12 mouse cellular contexts compared by ENCODE assay signal in genomic region chr7:97500555-97501209, GRCm38 (mm10). TPM values are rescaled to one million over a fixed set of nuclear protein-coding genes. Genes with fewer than 3 reads are reported as not detected.
DNase-seq lines count a peak whose midpoint lies in the region; ATAC-seq and TF ChIP-seq lines count a peak whose summit lies in the region.
"Had no signal": no experiment of that assay in that cellular context is flagged by ENCODE, and none has a peak within 500 bp of the region (broad histone marks: within the 10 kb centered on the region; RNA-seq: fewer than 3 reads in every experiment).

No protein-coding gene starts in this region.

- H3K4me2 ChIP-seq in liver, postnatal 0 days (ENCODE audit: low read depth, low read length): no peak overlapping the region
- H3K4me2 ChIP-seq: hindbrain, embryonic 14.5 days; neural tube, embryonic 15.5 days had no signal

- no peaks in the 10 kb centered on the region for H3K9me3 ChIP-seq in liver, postnatal 0 days (ENCODE audit: low read length)
- H3K9me3 ChIP-seq: neural tube, embryonic 15.5 days had no signal

- no peak overlapping the region for H3K27ac ChIP-seq in liver, adult 2 months (replicated peaks; ENCODE audit: insufficient read depth, low read depth, low read length)
- H3K27ac ChIP-seq in liver, postnatal 0 days (ENCODE audit: low read depth): no peak overlapping the region
- H3K27ac ChIP-seq: hindbrain, embryonic 14.5 days; macrophage; neural tube, embryonic 15.5 days had no signal

- no peaks in the 10 kb centered on the region for H3K27me3 ChIP-seq in liver, adult 2 months (ENCODE audit: control insufficient read depth, insufficient read depth, low read length)
- H3K27me3 ChIP-seq in liver, postnatal 0 days (ENCODE audit: insufficient read depth, low read length): no peaks in the 10 kb centered on the region
- H3K27me3 ChIP-seq: neural tube, embryonic 15.5 days had no signal

- peak; percentile 29 for DNase-seq in liver, adult 2 months (ENCODE audit: extremely low read depth, low read depth, low spot score)
- DNase-seq in liver, postnatal 0 days: no peak
- DNase-seq in cerebellum, adult 18-20 months: peak; percentile 72 to 88
- DNase-seq in cerebellum, postnatal 14 days: peak; percentile 72 to 81
- DNase-seq in heart, postnatal 10 days: peak; percentile 68 to 73
- no peak for DNase-seq in layer of hippocampus, postnatal 10 days (ENCODE audit: low spot score in 2 of 2)
- no peak for DNase-seq in kidney, postnatal 36 days
- DNase-seq: kidney, postnatal 25 days; thymus, postnatal 4 days had no signal

- TF ChIP-seq CTCF in liver, adult 2 months (IDR thresholded peaks at IDR 0.05; ENCODE audit: low read depth, low read length): no peak
- TF ChIP-seq CTCF in liver, postnatal 0 days (IDR thresholded peaks at IDR 0.05; ENCODE audit: low read depth): no peak

- intact Hi-C loops in heart, postnatal 10 days (cut with DNase I): no loop called here

- H3K79me2 ChIP-seq in liver, adult 2 months (ENCODE audit: control insufficient read depth, insufficient read depth, low read length): no peaks in the 10 kb centered on the region

- H3K36me3 ChIP-seq in liver, adult 2 months (ENCODE audit: control insufficient read depth, insufficient read depth, low read length): peaks cover 20% of the 10 kb centered on the region
- peaks cover 19% of the 10 kb centered on the region for H3K36me3 ChIP-seq in liver, postnatal 0 days (replicated peaks; ENCODE audit: insufficient read depth, low read length)

- TF ChIP-seq POLR2A in liver, adult 2 months (IDR thresholded peaks at IDR 0.05; ENCODE audit: extremely low read depth, insufficient read depth, low read length): no peak

- ATAC-seq in liver, postnatal 0 days: no peak

- no peak for TF ChIP-seq EP300 in liver, postnatal 0 days (IDR thresholded peaks at IDR 0.05; ENCODE audit: low read depth)

- no peak overlapping the region for H3K4me3 ChIP-seq in liver, adult 2 months (ENCODE audit: insufficient read depth, low read depth, low read length)
- no peak overlapping the region for H3K4me3 ChIP-seq in liver, postnatal 0 days (ENCODE audit: low read depth, low read length)
- H3K4me3 ChIP-seq: neural tube, embryonic 15.5 days had no signal

- H3K4me1 ChIP-seq in liver, adult 2 months (ENCODE audit: control insufficient read depth, insufficient read depth, low read length): no peaks in the 10 kb centered on the region
- no peaks in the 10 kb centered on the region for H3K4me1 ChIP-seq in liver, postnatal 0 days (ENCODE audit: insufficient read depth)
- H3K4me1 ChIP-seq: neural tube, embryonic 15.5 days had no signal

- no peak overlapping the region for H3K9ac ChIP-seq in liver, adult 2 months (ENCODE audit: low read depth, low read length)
- H3K9ac ChIP-seq in liver, postnatal 0 days (replicated peaks): no peak overlapping the region
- H3K9ac ChIP-seq: hindbrain, embryonic 14.5 days; neural tube, embryonic 15.5 days had no signal

- 47% methylated on average over 5 of the region's 5 CpGs for WGBS in liver, adult 2 months
- 79% methylated on average over 5 of the region's 5 CpGs for WGBS in liver, postnatal 0 days (ENCODE audit: insufficient replicate concordance)

RNA-seq across cellular contexts. Expression of gene Ints4, which starts 19.9 kb away (rescaled TPM):
- total RNA-seq in liver, adult 2 months (2014; rRNA removed): 23.3 and 25.0 TPM in 2 replicates
- 28.6 and 31.0 TPM in 2 replicates for polyA plus RNA-seq in liver, adult 2 months (2012; rRNA removed)
- 10.3 TPM in 2 replicates for polyA plus RNA-seq in liver, postnatal 0 days (2015; fragmentation: Nextera tagmentation; extraction: Ambion mirVana)
- 10 to 100 TPM; 46.6 to 52.4 TPM for total RNA-seq in heart, postnatal 10 days (2021)
- 10 to 100 TPM; 27.5 to 30.1 TPM for total RNA-seq in layer of hippocampus, postnatal 10 days (2021)

RNA-seq across cellular contexts. Expression of gene Kctd14, which starts 49.6 kb away (rescaled TPM):
- 0.07 and 0.18 TPM in 2 replicates for total RNA-seq in liver, adult 2 months (2014; rRNA removed)
- polyA plus RNA-seq in liver, adult 2 months (2012; rRNA removed): 0.13 TPM in 1 of 2 replicates, not detected in the other
- polyA plus RNA-seq in liver, postnatal 0 days (2015; fragmentation: Nextera tagmentation; extraction: Ambion mirVana): 3.9 and 5.0 TPM in 2 replicates
- under 1 TPM; 0.31 to 0.37 TPM for total RNA-seq in heart, postnatal 10 days (2021)
- 1 to 10 TPM; 2.1 to 3.1 TPM for total RNA-seq in layer of hippocampus, postnatal 10 days (2021)

Comparison
In these comparisons a context has a peak if more than half of its experiments do, and no peak if none do; other contexts are left out.
1. DNase-seq: peak in liver, adult 2 months (single experiment), cerebellum, adult 18-20 months (2 of 2), cerebellum, postnatal 14 days (2 of 2) and heart, postnatal 10 days (2 of 2); none in liver, postnatal 0 days (single experiment), layer of hippocampus, postnatal 10 days (0 of 2) and kidney, postnatal 36 days (0 of 2).